Mouse (Mus musculus): ENCODE results near the gene Mthfd2. TPM values are rescaled to one million over a fixed set of nuclear protein-coding genes. Genes with fewer than 3 reads are reported as not detected.
A peak's percentile ranks its signal among the peaks of the same experiment; 100 is the strongest.

Mthfd2 gene
- total RNA-seq, 2 experiments from 2014 or later = 6.6 to 7.1 TPM

- no peak for DNase-seq (ENCODE audit: low spot score in 2 of 2)
These were observed 15.7 kb upstream of the Mthfd2 start for GRCm38 (mm10) chr6:83341387-83341786.

DNA sequence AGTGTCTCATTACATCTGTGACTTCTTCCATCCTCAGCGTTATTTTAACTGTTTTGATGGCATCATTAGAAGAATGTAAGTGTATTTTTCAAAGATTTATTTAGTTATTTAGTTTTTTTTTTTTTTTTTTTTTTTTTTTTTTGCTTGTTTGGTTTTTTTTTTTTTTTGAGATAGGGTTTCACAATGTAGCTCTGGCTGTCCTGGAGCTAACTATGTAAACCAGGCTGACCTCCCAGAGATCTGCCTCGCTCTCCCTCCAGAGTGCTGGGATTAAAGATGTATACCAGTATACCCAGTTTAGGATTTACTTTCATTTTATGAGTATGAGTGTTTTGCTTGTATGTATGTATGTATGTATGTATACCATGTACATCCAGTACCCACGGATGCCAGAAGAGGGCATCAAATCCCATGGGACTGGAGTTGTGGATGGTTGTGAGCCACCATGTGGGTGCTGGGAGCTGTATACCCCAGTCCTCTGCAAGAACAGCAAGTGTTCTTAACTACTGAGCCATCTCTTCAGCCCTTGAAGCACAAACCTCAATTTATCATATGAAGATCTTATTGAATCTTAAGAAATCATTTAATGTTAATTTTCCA is 2.0 kb upstream of the Mthfd2 start:
- DNase-seq (ENCODE audit: low spot score in 2 of 2) = no peak

- no peak for DNase-seq (ENCODE audit: low spot score in 2 of 2)
These were observed 1.1 kb upstream of the Mthfd2 start for GRCm38 (mm10) chr6:83326761-83327160.

DNA sequence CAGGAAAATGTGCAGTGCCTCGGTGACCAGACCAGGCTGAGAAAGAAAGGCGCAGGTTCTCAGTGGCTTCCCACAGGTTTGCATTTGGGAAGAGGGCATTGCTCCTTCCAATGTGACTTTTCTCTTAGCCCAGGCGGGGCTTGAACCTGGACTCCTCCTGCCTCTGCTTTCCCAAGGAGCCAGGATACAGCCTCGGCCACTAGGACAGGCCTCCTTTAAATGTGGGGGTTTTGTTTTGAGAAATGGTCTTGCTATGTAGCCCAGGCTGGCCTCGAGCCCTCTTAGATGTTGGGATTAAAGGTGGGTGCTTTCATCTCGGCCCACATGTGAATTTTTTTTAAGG is 657 bp upstream of the Mthfd2 start:
- DNase-seq (ENCODE audit: low spot score in 2 of 2) = no peak

- no peak for DNase-seq (ENCODE audit: low spot score in 2 of 2)
These were observed 1.9 kb downstream of the Mthfd2 start for GRCm38 (mm10) chr6:83323652-83324419.

- no peak for DNase-seq (ENCODE audit: low spot score in 2 of 2)
These were observed 2.9 kb downstream of the Mthfd2 start for GRCm38 (mm10) chr6:83322794-83323193.

DNA sequence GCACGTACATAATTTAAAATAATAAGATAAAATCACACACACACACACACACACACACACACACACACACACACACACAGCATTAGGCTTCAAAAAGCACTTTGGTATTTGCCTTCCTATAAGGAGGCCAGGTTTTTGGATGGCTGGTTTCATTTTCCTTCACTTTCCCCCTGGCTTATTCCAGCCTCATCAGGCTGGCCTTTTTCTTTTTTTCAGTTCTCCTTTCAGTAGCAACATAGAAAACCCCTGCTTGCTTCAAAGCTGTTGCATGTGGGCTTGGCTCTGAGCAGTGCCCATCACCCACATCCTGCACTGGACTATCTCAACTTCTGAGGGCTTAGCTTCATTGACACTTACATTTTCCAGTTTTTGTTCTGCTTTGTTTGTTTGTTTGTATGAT is 3.8 kb downstream of the Mthfd2 start:
- DNase-seq (ENCODE audit: low spot score in 2 of 2) = no peak

- DNase-seq (ENCODE audit: low spot score in 2 of 2) = peak; percentile 87 to 94
These were observed 8.5 kb downstream of the Mthfd2 start for GRCm38 (mm10) chr6:83317108-83317741.

DNA sequence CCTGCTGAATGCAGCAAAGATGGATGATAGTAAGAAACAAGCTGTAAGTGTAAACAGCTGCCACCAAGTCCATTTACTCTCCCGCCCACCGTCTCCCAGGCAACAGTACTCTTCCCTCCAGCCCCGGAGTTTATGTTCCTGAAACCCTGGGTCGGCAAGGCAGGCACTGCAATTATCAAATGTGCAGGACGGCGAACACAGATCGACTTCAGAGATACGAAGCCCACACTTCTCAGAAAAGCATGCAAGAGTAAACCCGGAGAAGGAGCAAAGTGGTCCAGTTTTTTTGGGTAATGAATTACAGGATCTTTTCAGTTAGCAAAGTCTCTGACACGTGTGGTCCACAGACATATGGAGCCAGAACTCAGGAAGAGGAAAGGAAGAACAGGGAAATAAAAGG is 9.7 kb downstream of the Mthfd2 start:
- peak; percentile 3 to 21 for DNase-seq (ENCODE audit: low spot score in 2 of 2)

GRCm38 (mm10) chr6:83315293-83315692 is 10.4 kb downstream of the Mthfd2 start:
- DNase-seq (ENCODE audit: low spot score in 2 of 2) = no peak

GRCm38 (mm10) chr6:83312514-83312913 is 13.2 kb downstream of the Mthfd2 start:
- no peak for DNase-seq (ENCODE audit: low spot score in 2 of 2)

GRCm38 (mm10) chr6:83312021-83312420 is 13.7 kb downstream of the Mthfd2 start:
- DNase-seq (ENCODE audit: low spot score in 2 of 2) = no peak

GRCm38 (mm10) chr6:83311206-83311605 is 14.5 kb downstream of the Mthfd2 start:
- no peak for DNase-seq (ENCODE audit: low spot score in 2 of 2)

GRCm38 (mm10) chr6:83309017-83309416 is 16.7 kb downstream of the Mthfd2 start:
- no peak for DNase-seq (ENCODE audit: low spot score in 2 of 2)

GRCm38 (mm10) chr6:83302264-83302663 is 23.4 kb downstream of the Mthfd2 start:
- no peak for DNase-seq (ENCODE audit: low spot score in 2 of 2)

DNA sequence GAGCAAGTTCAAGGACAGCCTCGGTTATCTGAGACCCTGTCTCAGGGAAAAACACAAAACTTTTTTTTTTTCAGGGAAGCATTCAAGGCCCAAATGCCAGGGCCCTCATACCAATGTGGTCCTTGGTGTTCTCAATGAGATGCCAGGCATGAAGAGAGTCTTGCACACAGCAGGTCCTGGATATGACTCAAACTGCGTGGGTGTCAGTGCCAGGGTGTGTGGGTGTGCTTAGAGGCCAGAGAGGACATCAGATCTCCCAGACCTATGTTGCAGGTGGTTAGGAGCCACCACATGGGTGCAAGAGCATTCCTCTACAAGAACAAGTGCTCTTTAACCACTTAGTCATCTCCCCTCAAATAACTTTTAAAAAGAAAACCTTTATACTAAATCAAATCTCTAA is 24.4 kb downstream of the Mthfd2 start:
- DNase-seq (ENCODE audit: low spot score in 2 of 2) = no peak

DNA sequence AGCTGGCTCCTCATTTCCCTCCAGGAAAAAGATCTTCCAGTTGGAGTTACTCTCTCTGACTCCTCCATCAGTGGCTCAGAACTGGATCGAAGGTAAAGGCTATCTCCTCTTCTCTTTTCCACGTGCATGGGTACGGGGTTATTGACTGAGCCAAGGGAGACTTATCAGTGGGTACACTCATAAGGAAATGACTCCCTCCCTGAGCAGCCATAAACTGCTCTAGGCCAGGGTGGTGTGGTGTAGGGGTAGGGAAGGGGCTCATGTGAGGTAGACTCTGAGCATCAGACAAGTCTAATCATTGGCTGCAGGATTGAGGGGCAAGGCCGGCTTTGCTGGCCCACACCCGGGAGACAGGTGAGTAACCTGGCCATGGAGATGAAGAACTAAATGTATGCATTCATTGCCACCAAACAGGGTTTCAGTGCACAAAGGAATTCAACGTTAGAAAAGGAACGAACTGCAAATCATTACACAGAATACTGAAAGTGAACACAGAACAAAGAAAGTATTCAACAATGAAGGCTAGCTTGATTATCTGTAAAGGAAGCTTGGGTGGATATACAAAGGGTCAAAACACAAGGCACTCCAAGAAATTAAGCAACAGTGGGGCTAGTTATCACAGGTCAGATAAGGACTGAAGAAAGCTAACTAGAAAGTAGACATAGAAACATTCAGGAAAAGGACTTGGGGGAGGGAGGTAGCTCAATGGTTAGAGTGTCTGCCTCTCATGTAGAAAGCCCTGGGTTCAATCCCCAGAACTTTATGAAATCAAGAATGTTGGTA is 25.1 kb downstream of the Mthfd2 start:
- no peak for DNase-seq (ENCODE audit: low spot score in 2 of 2)

DNA sequence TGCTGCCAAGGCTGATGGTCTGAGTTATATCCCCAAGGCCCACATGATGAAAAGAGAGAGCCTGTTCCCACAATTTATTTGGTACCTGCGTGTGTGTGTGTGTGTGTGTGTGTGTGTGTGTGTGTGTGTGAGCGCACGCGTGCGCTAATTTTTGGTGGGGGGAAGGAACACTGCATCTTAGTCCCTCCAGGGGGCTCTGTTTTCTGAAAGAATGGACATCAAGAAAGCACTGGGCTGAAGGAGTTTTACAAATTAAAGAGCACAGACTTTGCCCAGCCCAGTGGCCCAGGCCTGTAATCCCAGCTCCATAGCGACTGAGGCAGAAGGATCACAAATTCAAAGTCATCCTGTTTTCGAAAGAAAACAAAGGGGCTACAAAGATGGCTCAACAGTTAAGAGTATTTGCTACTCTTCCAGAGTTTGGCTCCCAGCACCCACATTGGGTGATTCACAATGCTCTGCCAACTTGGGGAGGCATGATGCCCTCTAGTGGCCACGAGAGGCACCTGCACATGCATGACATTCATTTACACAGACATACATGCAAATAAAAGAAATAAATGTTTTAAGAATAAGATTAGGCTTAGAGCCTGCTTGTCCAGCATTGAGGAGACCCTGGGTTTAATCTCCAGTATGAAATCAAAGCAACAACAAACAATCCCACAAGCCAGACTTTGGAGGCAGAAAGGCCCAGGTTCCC is 45.3 kb downstream of the Mthfd2 start:
- DNase-seq (ENCODE audit: low spot score in 2 of 2) = no peak

GRCm38 (mm10) chr6:83278881-83279280 is 46.8 kb downstream of the Mthfd2 start:
- no peak for DNase-seq (ENCODE audit: low spot score in 2 of 2)

DNA sequence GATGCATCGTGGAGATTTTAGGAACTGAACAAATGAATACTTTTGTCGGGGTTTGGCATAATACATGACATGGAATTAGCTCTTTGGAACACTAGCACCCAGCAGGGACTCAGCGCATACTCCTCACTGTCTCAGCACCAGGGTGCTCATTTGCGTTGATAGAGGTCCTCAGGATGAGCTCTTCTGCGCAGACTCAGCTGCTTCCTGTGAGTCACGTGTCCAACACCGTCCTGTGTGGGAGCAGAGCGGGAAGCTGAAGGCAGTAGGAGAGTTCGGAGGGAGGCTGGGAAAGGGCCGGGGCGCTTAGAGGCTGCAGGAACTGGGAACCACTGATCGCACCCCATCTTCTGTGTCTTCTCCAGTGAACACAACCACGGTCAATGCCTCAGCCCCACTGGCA is 48.6 kb downstream of the Mthfd2 start:
- no peak for DNase-seq (ENCODE audit: low spot score in 2 of 2)

- no peak for DNase-seq (ENCODE audit: low spot score in 2 of 2)
These were observed 52.0 kb downstream of the Mthfd2 start for GRCm38 (mm10) chr6:83273733-83274132.
